Mouse (Mus musculus) right cerebral cortex, postnatal 14 days (tissue): ENCODE measurements around the gene Ncor2.
A peak's percentile ranks its signal among the peaks of the same experiment; 100 is the strongest.

Experiments
- DNase-seq: peaks from one replicate; pipeline ENCODE4 v3.0.0; 2022

The Ncor2 gene

GRCm38 (mm10) chr5:125083674-125084073 is 95.3 kb downstream of the Ncor2 start:
- DNase-seq: no peak

- peak; percentile 58 for DNase-seq
Observed at GRCm38 (mm10) chr5:125081318-125082101, 97.5 kb downstream of the Ncor2 start.

- no peak for DNase-seq
Observed at GRCm38 (mm10) chr5:125080787-125081317, 98.2 kb downstream of the Ncor2 start.

- no peak for DNase-seq
Observed at GRCm38 (mm10) chr5:125080352-125080751, 98.7 kb downstream of the Ncor2 start.

GRCm38 (mm10) chr5:125078220-125078619 is 100.8 kb downstream of the Ncor2 start:
- no peak for DNase-seq

GRCm38 (mm10) chr5:125076183-125076582 is 102.8 kb downstream of the Ncor2 start:
- no peak for DNase-seq

- DNase-seq: no peak
Observed at GRCm38 (mm10) chr5:125074571-125075171, 104.3 kb downstream of the Ncor2 start.

GRCm38 (mm10) chr5:125073896-125074295 is 105.1 kb downstream of the Ncor2 start:
- DNase-seq: no peak

- DNase-seq: no peak
Observed at GRCm38 (mm10) chr5:125073335-125073734, 105.7 kb downstream of the Ncor2 start.

GRCm38 (mm10) chr5:125072425-125072824 is 106.6 kb downstream of the Ncor2 start:
- no peak for DNase-seq

GRCm38 (mm10) chr5:125071919-125072318 is 107.1 kb downstream of the Ncor2 start:
- DNase-seq: no peak

GRCm38 (mm10) chr5:125070399-125070798 is 108.6 kb downstream of the Ncor2 start:
- DNase-seq: no peak

- DNase-seq: no peak
Observed at GRCm38 (mm10) chr5:125069916-125070315, 109.1 kb downstream of the Ncor2 start.

- DNase-seq: no peak
Observed at GRCm38 (mm10) chr5:125069426-125069825, 109.6 kb downstream of the Ncor2 start.

- no peak for DNase-seq
Observed at GRCm38 (mm10) chr5:125068371-125068951, 110.6 kb downstream of the Ncor2 start.

GRCm38 (mm10) chr5:125067673-125068072 is 111.3 kb downstream of the Ncor2 start:
- DNase-seq: no peak

GRCm38 (mm10) chr5:125066479-125067471 is 112.2 kb downstream of the Ncor2 start:
- DNase-seq: peak; percentile 84

GRCm38 (mm10) chr5:125063015-125063414 is 116.0 kb downstream of the Ncor2 start:
- peak; percentile 62 for DNase-seq

- peak; percentile 70 for DNase-seq
Observed at GRCm38 (mm10) chr5:125058267-125058668, 120.8 kb downstream of the Ncor2 start.

- DNase-seq: no peak
Observed at GRCm38 (mm10) chr5:125057555-125058266, 121.3 kb downstream of the Ncor2 start.

- no peak for DNase-seq
Observed at GRCm38 (mm10) chr5:125056696-125057554, 122.1 kb downstream of the Ncor2 start.
